Mouse (Mus musculus): ENCODE measurements around the gene Neu1. TPM values are rescaled to one million over a fixed set of nuclear protein-coding genes. Genes with fewer than 3 reads are reported as not detected.
A peak's percentile ranks its signal among the peaks of the same experiment; 100 is the strongest.
"Not testable (repeated sequence)": the region's sequence is repeated elsewhere in the genome, so short reads cannot be mapped to it uniquely, and the experiment has no call there.

The Neu1 gene
- polyA plus RNA-seq, 1 experiment from 2014 or later: 40.6 TPM

GRCm38 (mm10) chr17:34956340-34956739 lies 25.3 kb downstream of the Neu1 start:
- no peak for ATAC-seq (ENCODE audit: insufficient read depth, low FRiP score)
- no peak overlapping the region for H3K4me3 ChIP-seq (replicated peaks; ENCODE audit: low read length)
- 0 out of 2 replicates have a peak, but pooled peaks cover 4% of the 10 kb centered on the region for H3K27me3 ChIP-seq (ENCODE audit: control insufficient read depth, insufficient read depth, low read length)
- no peaks in the 10 kb centered on the region for H3K36me3 ChIP-seq (ENCODE audit: control insufficient read depth, insufficient read depth, low read length)
- H3K9ac ChIP-seq (ENCODE audit: low read length): no peak overlapping the region
- H3K4me2 ChIP-seq (ENCODE audit: low read depth, low read length): no peak overlapping the region
- no peak overlapping the region for H3K27ac ChIP-seq (ENCODE audit: low read length)
- peaks cover 8% of the 10 kb centered on the region for H3K4me1 ChIP-seq (ENCODE audit: control insufficient read depth, insufficient read depth, low read length)
- no peaks in the 10 kb centered on the region for H3K9me3 ChIP-seq (replicated peaks; ENCODE audit: control insufficient read depth, low read length)
- 41% methylated on average over 1 of the region's 1 CpGs for WGBS

- H3K27me3 ChIP-seq (ENCODE audit: control insufficient read depth, insufficient read depth, low read length); H3K9ac ChIP-seq (ENCODE audit: low read length); H3K9me3 ChIP-seq (replicated peaks; ENCODE audit: control insufficient read depth, low read length); H3K36me3 ChIP-seq (ENCODE audit: control insufficient read depth, insufficient read depth, low read length); ATAC-seq (ENCODE audit: insufficient read depth, low FRiP score); H3K27ac ChIP-seq (ENCODE audit: low read length): not testable (repeated sequence)
- Histone ChIP-seq H3K4me2 (ENCODE audit: low read depth, low read length) (peak overlapping the region; percentile 19; the same call in 1 of the 2 replicates), H3K4me3 (replicated peaks; ENCODE audit: low read length) (peak overlapping the region; percentile 11; the same call in 1 of the 2 replicates), H3K4me1 (ENCODE audit: control insufficient read depth, insufficient read depth, low read length) (peaks cover 15% of the 10 kb centered on the region)
- 13% methylated on average over 29 of the region's 40 CpGs for WGBS
These were observed 26.2 kb downstream of the Neu1 start for GRCm38 (mm10) chr17:34957291-34957690.

- not testable (repeated sequence) for H3K27me3 ChIP-seq (ENCODE audit: control insufficient read depth, insufficient read depth, low read length); ATAC-seq (ENCODE audit: insufficient read depth, low FRiP score); H3K36me3 ChIP-seq (ENCODE audit: control insufficient read depth, insufficient read depth, low read length); H3K9me3 ChIP-seq (replicated peaks; ENCODE audit: control insufficient read depth, low read length); H3K4me3 ChIP-seq (replicated peaks; ENCODE audit: low read length); H3K27ac ChIP-seq (ENCODE audit: low read length); H3K4me2 ChIP-seq (ENCODE audit: low read depth, low read length); H3K9ac ChIP-seq (ENCODE audit: low read length)
- WGBS: 31% methylated on average over 27 of the region's 40 CpGs
- H3K4me1 ChIP-seq (ENCODE audit: control insufficient read depth, insufficient read depth, low read length): peaks cover 17% of the 10 kb centered on the region
These were observed 26.9 kb downstream of the Neu1 start for GRCm38 (mm10) chr17:34957966-34958365.

- peak overlapping the region; percentile 48 for H3K4me2 ChIP-seq (ENCODE audit: low read depth, low read length)
- H3K4me3 ChIP-seq (replicated peaks; ENCODE audit: low read length): peak overlapping the region; percentile 62
- peaks cover 17% of the 10 kb centered on the region for H3K4me1 ChIP-seq (ENCODE audit: control insufficient read depth, insufficient read depth, low read length)
- not testable (repeated sequence) for H3K27ac ChIP-seq (ENCODE audit: low read length); ATAC-seq (ENCODE audit: insufficient read depth, low FRiP score); H3K36me3 ChIP-seq (ENCODE audit: control insufficient read depth, insufficient read depth, low read length); H3K27me3 ChIP-seq (ENCODE audit: control insufficient read depth, insufficient read depth, low read length); H3K9ac ChIP-seq (ENCODE audit: low read length); H3K9me3 ChIP-seq (replicated peaks; ENCODE audit: control insufficient read depth, low read length)
- under 1% methylated on average over 25 of the region's 47 CpGs for WGBS
These were observed 27.7 kb downstream of the Neu1 start for GRCm38 (mm10) chr17:34958734-34959129.

- H3K9me3 ChIP-seq (replicated peaks; ENCODE audit: control insufficient read depth, low read length); H3K27me3 ChIP-seq (ENCODE audit: control insufficient read depth, insufficient read depth, low read length); H3K36me3 ChIP-seq (ENCODE audit: control insufficient read depth, insufficient read depth, low read length): not testable (repeated sequence)
- peak; percentile 95 for ATAC-seq (ENCODE audit: insufficient read depth, low FRiP score)
- H3K9ac ChIP-seq (ENCODE audit: low read length): peak within 1 kb of the TSS; percentile 78
- peak within 1 kb of the TSS; percentile 99 for H3K27ac ChIP-seq (ENCODE audit: low read length)
- peak within 1 kb of the TSS; percentile 66 for H3K4me2 ChIP-seq (ENCODE audit: low read depth, low read length)
- WGBS: 0% methylated on average over 25 of the region's 32 CpGs
- peaks cover 17% of the 10 kb centered on the region for H3K4me1 ChIP-seq (ENCODE audit: control insufficient read depth, insufficient read depth, low read length)
- H3K4me3 ChIP-seq (replicated peaks; ENCODE audit: low read length): peak within 1 kb of the TSS; percentile 62
These were observed 28.2 kb downstream of the Neu1 start, which contains the start of gene Hspa1b for GRCm38 (mm10) chr17:34959130-34959778. Hspa1b (minus strand) TSS chr17:34959238.

GRCm38 (mm10) chr17:34959881-34960515 lies 28.9 kb downstream of the Neu1 start:
- ATAC-seq (ENCODE audit: insufficient read depth, low FRiP score): no peak; the same call in 1 of the 2 replicates
- Histone ChIP-seq H3K27me3 (ENCODE audit: control insufficient read depth, insufficient read depth, low read length) (0 out of 2 replicates have a peak, but pooled peaks cover 3% of the 10 kb centered on the region), H3K27ac (ENCODE audit: low read length) (peak overlapping the region; percentile 99), H3K4me2 (ENCODE audit: low read depth, low read length) (peak overlapping the region; percentile 66), H3K9me3 (replicated peaks; ENCODE audit: control insufficient read depth, low read length) (no peaks in the 10 kb centered on the region), H3K4me1 (ENCODE audit: control insufficient read depth, insufficient read depth, low read length) (peaks cover 21% of the 10 kb centered on the region), H3K4me3 (replicated peaks; ENCODE audit: low read length) (peak overlapping the region; percentile 62), H3K36me3 (ENCODE audit: control insufficient read depth, insufficient read depth, low read length) (no peaks in the 10 kb centered on the region), H3K9ac (ENCODE audit: low read length) (peak overlapping the region; percentile 78)
- 13% methylated on average over 12 of the region's 12 CpGs for WGBS

- peak overlapping the region; percentile 99 for H3K27ac ChIP-seq (ENCODE audit: low read length)
These were observed 29.8 kb downstream of the Neu1 start for GRCm38 (mm10) chr17:34960702-34961493.

GRCm38 (mm10) chr17:34962125-34962524 lies 31.1 kb downstream of the Neu1 start:
- WGBS: 23% methylated on average over 3 of the region's 3 CpGs
- no peak overlapping the region for H3K4me2 ChIP-seq (ENCODE audit: low read depth, low read length)
- peaks cover 24% of the 10 kb centered on the region for H3K4me1 ChIP-seq (ENCODE audit: control insufficient read depth, insufficient read depth, low read length)
- no peak; the same call in 1 of the 2 replicates for ATAC-seq (ENCODE audit: insufficient read depth, low FRiP score)
- no peak overlapping the region; the same call in 1 of the 2 replicates for H3K9ac ChIP-seq (ENCODE audit: low read length)
- H3K4me3 ChIP-seq (replicated peaks; ENCODE audit: low read length): no peak overlapping the region
- no peaks in the 10 kb centered on the region for H3K27me3 ChIP-seq (ENCODE audit: control insufficient read depth, insufficient read depth, low read length)
- no peaks in the 10 kb centered on the region for H3K36me3 ChIP-seq (ENCODE audit: control insufficient read depth, insufficient read depth, low read length)
- H3K27ac ChIP-seq (ENCODE audit: low read length): peak overlapping the region; percentile 99
- no peaks in the 10 kb centered on the region for H3K9me3 ChIP-seq (replicated peaks; ENCODE audit: control insufficient read depth, low read length)

More at GRCm38 (mm10) chr17:34960702-34961493, 29.8 kb downstream of the Neu1 start:
- ATAC-seq (ENCODE audit: insufficient read depth, low FRiP score): no peak
- H3K4me1 ChIP-seq (ENCODE audit: control insufficient read depth, insufficient read depth, low read length): peaks cover 24% of the 10 kb centered on the region
- no peak overlapping the region for H3K4me3 ChIP-seq (replicated peaks; ENCODE audit: low read length)
- H3K27me3 ChIP-seq (ENCODE audit: control insufficient read depth, insufficient read depth, low read length): no peaks in the 10 kb centered on the region
- H3K9ac ChIP-seq (ENCODE audit: low read length): no peak overlapping the region
- no peak overlapping the region for H3K4me2 ChIP-seq (ENCODE audit: low read depth, low read length)
- no peaks in the 10 kb centered on the region for H3K36me3 ChIP-seq (ENCODE audit: control insufficient read depth, insufficient read depth, low read length)
- H3K9me3 ChIP-seq (replicated peaks; ENCODE audit: control insufficient read depth, low read length): no peaks in the 10 kb centered on the region

All from stomach, embryonic 16.5 days (tissue).